Mouse (Mus musculus): ENCODE measurements around the gene Dpf3.

The Dpf3 gene

GRCm38 (mm10) chr12:83337077-83337775, 150.3 kb downstream of the Dpf3 start:
- peak in 1 of 2 experiments; percentile 59 for DNase-seq

GRCm38 (mm10) chr12:83330056-83330455, 157.5 kb downstream of the Dpf3 start:
- peak in 1 of 2 experiments; percentile 50 for DNase-seq

GRCm38 (mm10) chr12:83328899-83329298, 158.6 kb downstream of the Dpf3 start:
- DNase-seq = peak; percentile 77 to 86

GRCm38 (mm10) chr12:83328491-83328890, 159.0 kb downstream of the Dpf3 start:
- DNase-seq = no peak

- no peak for DNase-seq
Measured at GRCm38 (mm10) chr12:83327451-83327850, 160.1 kb downstream of the Dpf3 start.

- no peak for DNase-seq
Measured at GRCm38 (mm10) chr12:83320725-83321124, 166.8 kb downstream of the Dpf3 start.

- DNase-seq = peak in 1 of 2 experiments; percentile 52
Measured at GRCm38 (mm10) chr12:83317646-83318443, 169.7 kb downstream of the Dpf3 start.

- no peak for DNase-seq
Measured at GRCm38 (mm10) chr12:83314666-83315065, 172.8 kb downstream of the Dpf3 start.

GRCm38 (mm10) chr12:83312818-83313217, 174.7 kb downstream of the Dpf3 start:
- no peak for DNase-seq

- DNase-seq = no peak
Measured at GRCm38 (mm10) chr12:83310567-83310966, 176.9 kb downstream of the Dpf3 start.

- DNase-seq = no peak
Measured at GRCm38 (mm10) chr12:83309031-83309804, 178.3 kb downstream of the Dpf3 start.

- no peak for DNase-seq
Measured at GRCm38 (mm10) chr12:83308627-83309026, 178.9 kb downstream of the Dpf3 start.

- peak in 1 of 2 experiments; percentile 47 for DNase-seq
Measured at GRCm38 (mm10) chr12:83303221-83303620, 184.3 kb downstream of the Dpf3 start.

- peak; percentile 90 to 94 for DNase-seq
Measured at GRCm38 (mm10) chr12:83302320-83303153, 185.0 kb downstream of the Dpf3 start.

GRCm38 (mm10) chr12:83301616-83302319, 185.7 kb downstream of the Dpf3 start:
- DNase-seq = peak; percentile 59 to 69

GRCm38 (mm10) chr12:83298358-83298757, 189.2 kb downstream of the Dpf3 start:
- DNase-seq = no peak

GRCm38 (mm10) chr12:83295031-83295430, 192.5 kb downstream of the Dpf3 start:
- DNase-seq = no peak

- DNase-seq = no peak
Measured at GRCm38 (mm10) chr12:83291915-83292314, 195.6 kb downstream of the Dpf3 start.

- DNase-seq = no peak
Measured at GRCm38 (mm10) chr12:83286496-83287492, 200.7 kb downstream of the Dpf3 start.

All from cerebellum, postnatal 25 days (tissue).